Mouse (Mus musculus) lung, postnatal 36 days (tissue): ENCODE results near the gene Birc5.
A peak's percentile ranks its signal among the peaks of the same experiment; 100 is the strongest.
"Not testable (repeated sequence)": the region's sequence is repeated elsewhere in the genome, so short reads cannot be mapped to it uniquely, and the experiment has no call there.

ENCODE experiments used
- DNase-seq: peaks from one replicate; pipeline ENCODE4 v3.0.0; 2022; ENCODE audit warnings: mixed read lengths

Gene Birc5

DNA sequence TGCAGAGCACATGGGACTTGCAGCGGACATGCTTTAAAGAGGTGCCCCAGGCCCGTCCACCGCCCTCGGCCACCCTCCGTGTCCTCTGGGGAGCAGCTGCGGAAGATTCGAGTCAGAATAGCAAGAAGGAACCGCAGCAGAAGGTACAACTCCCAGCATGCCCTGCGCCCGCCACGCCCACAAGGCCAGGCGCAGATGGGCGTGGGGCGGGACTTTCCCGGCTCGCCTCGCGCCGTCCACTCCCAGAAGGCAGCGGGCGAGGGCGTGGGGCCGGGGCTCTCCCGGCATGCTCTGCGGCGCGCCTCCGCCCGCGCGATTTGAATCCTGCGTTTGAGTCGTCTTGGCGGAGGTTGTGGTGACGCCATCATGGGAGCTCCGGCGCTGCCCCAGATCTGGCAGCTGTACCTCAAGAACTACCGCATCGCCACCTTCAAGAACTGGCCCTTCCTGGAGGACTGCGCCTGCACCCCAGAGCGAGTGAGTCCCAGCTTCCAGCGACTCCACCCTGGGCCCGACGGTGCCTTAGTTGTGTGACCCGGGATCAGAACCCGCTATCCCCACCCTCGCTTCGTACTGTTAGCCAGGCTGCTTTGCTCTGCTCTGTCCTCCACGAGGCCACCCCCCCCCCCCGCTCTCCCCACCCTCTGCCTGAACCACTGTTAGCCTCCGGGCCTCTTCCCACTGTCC is at the start of gene Birc5:
Gene Birc5, plus strand, starts transcription at position 267 of the 687 bp plus-strand sequence.
- peak; percentile 97 for DNase-seq

DNA sequence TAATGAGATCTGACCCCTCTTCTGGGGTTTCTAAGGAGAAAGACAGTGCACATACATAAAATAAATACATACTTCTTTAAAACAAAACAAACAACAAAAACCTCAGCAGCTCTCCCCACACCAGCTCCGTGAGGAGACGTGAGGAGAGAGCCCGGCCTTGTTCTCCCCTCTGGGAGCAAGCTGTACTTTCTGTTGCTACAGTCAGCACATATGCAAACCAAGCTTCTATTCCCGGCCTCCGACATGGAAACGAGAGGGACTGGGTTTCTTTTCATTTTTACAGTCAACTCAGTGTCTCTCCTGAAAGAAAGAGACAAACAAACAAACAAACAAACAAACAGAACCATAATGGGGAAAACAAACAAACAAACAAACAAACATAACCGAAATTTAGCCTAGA is 49.0 kb upstream of the Birc5 start:
- no peak for DNase-seq

DNA sequence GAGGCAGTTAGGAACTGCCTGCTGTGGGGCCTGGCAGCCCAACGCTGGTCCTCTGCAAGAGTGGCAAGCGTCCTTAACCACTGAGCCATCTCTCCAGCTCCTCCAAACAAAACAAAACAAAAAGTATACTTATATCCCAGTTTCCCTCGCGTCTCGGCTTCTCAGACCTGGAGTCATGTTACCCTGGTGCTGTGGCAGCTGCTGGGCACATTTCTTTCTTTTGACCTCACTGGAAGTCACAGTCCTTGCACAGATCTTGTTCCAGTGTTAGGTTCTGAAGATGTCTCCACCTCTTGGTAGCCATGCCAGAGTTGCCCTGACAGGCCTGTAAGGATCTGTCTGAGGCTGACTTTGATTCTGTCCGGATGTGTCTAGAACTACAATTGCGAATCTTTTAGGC is 47.4 kb upstream of the Birc5 start:
- DNase-seq: no peak

DNA sequence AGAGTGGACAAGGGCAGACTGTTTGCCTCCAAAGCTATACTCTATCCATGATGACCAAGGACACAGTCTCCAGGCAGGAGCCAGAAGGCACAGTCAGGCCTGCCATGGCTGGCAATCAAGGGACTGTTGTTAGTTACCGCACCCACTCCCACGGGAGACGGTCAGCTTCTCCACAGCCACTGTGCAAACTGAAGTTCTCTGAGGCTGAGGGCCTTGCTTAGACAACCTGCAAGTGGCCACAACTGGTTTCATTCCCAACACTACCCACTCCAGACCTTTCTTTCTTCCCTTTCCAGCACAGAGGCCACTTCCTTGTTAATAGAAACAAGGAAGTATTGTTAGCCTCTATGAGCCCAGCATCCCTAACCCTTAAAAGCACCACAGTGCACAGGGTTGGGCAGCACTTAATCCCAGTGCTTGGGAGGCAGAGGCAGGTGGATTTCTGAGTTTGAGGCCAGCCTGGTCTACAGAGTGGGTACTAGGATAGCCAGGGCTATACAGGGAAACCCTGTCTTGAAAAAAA is 45.8 kb upstream of the Birc5 start:
- DNase-seq: no peak

DNA sequence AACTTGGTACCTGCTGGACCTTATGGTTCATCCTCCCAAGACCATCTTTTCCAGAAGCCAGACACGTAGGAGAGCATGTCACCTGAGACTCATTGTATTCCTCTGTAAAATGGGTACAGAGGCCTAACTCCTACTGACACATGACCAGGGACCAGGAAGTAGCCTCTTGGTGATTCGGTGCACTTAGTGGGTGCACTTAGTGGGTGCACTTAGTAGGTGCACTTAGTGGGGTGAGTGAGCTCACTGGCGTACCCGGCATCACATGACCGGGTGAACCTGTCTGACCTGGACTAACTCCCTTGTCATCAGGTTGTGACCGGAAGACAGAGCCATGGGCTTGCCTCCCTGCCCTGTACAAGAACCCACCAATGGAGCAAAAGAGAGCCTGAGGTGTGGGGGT is 42.3 kb upstream of the Birc5 start:
- no peak for DNase-seq

DNA sequence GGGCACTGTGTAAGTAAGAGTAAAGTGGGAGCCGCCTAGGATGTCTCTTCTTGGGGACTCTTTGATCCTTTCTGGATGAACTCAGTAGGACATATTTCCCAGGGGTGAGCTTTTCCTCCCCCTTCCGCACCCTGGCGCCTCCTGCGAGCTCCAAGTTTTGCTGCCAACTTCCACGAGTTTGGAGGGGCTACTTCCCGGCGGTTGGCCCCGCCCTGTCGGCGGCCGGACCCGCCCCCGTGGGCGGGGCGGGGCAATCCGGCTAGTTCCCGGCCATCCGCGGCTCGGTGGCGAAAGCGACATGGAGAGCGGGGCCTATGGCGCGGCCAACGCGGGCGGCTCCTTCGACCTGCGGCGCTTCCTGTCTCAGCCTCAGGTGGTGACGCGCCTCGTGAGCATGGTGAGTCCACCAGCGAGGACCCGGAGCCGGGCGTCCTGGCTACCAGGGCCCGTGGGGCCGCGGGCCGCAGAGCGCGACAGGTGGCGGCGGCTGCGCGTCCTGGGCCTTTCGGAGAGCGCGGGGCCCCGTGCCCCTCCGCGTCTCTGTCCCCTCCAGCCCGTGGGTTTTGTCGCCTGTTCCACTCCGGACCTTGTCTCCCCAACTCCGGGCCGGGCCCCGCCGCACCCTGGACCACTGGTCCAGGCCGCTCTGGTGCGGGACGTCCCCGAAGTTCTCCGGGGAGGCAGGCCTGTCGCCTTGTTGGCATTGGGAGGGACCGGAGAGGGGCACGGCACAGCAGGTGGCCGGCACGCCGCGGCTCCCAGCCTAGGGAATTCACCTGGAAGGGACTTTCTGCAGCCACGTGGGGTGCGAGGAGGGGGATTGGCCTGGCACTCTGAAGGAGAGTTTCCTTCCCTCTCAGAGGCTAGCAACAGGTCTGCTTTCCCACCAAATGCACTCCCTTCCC is 39.4 kb upstream of the Birc5 start, which contains the start of the genes Gm20708 and Syngr2:
Gene Gm20708, plus strand, starts transcription at position 262 of the 905 bp plus-strand sequence.
Gene Syngr2, plus strand, starts transcription at position 262 of the 905 bp plus-strand sequence.
- peak; percentile 82 for DNase-seq

DNA sequence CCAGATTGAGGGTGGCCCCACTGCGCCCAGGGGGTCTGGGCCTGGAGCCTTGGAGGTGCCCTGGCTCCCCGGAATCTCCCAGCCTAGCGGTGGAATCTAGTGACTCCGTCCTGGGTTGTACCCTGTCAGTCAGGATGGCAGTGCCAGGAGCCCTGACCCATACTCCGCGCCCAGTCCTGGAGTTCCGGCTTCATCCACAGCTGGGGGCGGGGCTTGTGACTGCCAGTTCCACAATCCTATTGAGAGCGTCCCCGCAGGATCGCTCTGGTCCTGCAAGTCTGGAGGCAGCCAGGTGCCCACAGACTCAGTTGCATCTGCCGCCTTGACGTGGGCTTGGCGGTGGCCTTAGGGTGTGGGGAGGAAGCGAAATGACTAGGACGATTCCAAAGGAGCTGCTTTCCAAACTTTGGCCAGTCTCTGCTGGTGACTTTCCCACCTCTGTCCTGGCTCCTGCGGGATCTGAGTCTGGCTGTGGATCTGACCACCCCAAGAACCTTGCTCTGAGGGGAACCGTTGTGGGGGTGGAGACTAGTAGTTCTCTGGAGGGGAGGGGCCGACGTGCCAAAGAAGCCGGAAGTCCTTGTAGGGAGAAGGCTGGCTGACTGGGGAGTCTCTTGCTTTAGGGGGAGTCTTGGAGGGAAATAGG is 38.5 kb upstream of the Birc5 start:
- peak; percentile 98 for DNase-seq

DNA sequence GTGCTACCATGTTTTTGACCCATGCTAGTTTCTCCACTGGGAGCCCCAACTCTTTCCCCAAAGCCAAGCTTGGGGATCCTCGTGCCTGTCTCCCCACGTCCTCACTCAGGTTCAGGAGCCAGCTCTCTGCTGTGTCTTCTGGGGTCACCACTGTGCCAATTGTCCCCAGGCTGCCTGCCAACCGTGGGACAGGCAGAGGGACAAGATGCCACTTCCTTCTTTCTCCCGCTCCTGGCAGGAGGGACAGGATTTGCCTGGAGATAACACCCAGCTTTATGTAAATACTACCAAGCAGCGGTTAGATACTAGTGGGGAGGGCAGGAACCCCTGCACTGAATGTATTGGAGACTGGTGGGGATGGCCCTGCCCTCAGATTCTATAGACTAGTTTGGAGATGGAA is 35.2 kb upstream of the Birc5 start:
- DNase-seq: peak; percentile 52

DNA sequence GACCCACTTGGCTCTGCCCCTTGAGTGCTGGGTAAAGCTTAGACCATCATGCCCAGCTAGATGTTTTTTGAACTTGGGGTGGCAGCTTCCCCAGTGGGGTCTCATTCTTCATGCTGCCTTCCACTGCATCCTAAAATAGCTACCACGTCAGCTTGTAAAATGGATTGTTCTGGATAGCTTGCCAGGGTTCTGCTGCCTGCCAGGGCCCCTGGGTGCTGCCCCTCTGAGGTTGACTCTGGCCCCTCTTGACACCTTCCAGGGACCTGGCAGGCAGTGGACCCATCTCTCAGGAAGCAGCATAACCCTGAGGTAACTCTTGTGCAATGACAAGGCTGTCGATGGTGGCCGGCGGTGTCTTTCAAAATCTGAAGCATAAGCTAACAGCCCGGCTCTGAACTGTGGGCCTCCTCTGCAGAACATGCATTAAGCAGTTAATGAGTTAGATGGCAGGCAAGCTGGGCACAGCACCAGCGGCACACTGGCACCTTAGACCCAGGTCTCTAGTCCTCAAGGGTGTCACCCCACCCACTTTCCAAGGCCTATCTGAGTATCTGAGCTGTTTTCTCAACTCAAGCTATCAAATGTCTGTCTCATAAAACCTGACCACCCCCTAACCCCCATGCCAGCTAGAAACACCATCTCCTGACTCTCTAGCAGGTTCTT is 34.2 kb upstream of the Birc5 start:
- DNase-seq: no peak

DNA sequence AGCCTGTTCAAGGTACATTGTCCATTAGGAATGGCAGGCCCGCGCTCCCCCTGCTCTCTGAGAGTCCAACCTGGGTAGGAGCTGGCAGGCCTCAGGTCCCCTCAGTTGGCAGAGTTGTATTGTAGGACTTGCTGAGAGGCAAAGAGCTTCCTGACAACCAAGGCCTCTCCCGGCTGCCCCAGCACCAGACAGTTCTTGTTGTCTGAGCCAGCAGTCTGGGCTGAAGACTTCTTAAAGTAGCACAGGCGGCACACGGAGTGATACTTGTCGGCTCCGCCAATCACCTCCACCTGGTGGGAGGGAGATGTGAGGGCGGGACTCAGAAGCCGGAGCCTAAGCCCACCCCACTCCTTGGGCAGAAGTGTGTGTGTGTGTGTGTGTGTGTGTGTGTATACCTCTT is 33.2 kb upstream of the Birc5 start:
- not testable (repeated sequence) for DNase-seq

DNA sequence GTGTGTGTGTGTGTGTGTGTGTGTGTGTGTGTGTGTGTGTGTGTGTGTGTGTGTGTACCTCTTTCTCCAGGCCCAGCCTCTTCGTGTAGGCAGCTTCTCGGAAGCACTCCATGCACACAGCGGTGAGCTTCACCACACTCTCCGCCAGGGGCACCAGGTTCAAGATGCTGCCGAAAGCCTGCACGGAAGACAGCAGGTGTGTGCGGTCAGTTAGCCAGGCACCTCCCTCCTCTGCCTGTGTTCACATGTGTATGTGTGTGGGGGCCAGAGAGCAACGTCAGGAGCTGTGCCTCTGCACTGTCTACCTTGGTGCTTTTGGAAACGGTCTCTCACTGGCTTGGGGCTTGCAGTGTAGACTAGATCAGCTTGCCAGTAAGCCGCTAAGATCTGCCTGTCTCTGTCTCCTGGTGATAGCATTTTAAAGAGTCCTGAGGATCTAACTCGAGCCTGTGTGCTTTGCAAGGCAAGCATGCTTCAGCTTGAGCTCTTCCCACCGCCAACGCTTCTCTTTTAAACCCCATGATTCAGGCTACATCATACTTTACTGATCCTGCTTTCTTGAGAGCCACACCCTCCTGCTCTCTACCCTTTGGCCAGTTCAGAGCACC is 32.6 kb upstream of the Birc5 start:
- no peak for DNase-seq

DNA sequence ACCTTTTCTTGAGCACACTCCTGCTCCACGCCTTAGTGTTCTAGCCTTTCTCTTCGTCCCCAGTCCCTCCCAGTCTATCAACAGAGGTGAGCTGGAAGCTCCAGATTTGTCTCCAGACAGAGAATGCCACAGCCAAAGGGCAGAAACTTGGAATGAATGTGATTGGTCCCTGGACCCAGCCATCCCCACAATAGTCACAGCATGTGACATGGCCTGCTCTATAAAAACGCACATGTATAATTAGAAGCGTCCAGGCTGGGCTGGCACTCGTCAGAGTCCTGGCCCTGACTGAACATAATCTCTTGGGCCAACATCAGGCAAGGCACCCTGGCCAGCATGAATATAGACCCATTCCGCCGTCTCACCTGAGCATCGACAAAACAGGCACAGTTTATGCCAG is 30.0 kb upstream of the Birc5 start:
- DNase-seq: no peak

DNA sequence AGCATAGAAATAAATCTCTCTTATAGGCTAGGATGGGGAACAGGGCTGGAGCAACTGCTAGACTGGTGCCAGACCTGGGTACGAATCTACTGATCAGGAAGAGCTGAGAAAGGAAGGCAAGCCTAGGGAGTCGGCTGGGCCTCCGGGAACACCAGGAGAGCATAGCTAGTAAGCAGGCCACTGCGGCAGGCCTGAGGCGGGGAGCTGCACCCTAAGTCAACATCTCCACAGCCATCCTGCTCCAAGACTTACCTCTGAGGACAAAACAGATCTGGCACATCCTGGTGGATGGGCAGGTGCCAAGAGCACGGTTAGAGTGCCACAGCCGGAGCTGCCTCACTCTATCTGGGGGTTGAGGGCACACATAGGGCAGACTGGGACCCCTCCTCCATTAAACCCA is 28.9 kb upstream of the Birc5 start:
- no peak for DNase-seq

DNA sequence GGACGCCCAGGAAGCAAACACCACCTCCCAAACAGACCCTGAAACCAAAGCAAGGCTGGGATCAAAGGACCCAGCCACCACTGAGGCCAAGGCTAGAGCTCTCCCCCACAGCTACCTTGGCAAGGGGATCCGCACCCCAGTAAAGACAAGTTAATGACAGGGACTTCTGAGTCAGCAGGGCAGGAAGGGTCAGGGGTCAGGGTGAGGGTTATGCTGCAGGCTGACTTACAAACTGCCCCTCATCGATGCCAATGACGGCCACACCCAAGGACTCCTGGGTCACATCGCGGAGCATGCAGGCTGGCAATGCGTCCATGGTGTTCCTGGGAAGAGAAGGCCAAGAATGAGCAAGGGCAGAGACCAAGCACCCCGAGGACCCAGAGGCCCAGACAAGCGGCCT is 27.2 kb upstream of the Birc5 start:
- DNase-seq: no peak

DNA sequence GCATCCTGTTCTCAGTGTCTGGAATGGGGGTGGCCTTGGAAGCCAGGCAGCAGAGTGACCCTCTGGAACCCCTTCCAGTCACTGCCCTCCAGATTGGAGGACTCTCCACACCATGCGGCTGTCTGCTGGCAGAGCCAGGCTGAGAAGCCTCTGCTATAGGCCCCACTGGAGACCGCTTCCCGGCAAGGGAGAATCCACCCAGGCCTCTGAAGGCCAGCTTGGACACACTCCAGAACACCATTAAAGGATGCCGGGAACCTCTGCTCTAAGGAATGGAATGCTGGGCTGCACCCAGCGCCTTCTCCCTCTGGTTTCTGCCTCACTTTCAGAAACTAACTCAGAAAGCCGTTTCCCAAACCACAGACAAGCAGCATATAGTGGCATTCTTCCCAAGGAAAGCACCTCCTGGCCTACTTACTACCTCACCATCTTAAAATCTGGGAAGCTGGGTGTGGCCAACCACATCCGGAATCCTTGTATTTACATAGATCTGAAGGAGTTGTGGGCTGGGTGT is 26.3 kb upstream of the Birc5 start:
- peak; percentile 67 for DNase-seq

DNA sequence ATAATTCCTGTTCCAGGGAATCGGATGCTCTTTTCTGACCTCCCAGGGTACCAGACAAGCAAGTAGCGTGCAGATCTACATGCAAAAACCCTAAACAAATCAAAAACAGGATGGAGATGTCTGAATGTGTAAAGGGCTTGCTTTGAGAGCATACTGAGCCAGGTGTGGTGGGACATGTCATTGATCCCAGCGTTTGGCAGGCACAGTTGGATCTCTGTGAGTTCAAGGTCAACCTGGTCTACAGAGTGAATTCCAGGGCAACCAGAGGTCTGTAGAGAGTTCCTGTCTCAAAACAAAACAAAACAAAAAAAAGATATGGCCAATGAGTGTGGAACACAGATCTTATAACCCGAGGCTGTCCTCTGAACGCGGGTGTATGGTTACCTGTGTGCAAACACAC is 25.6 kb upstream of the Birc5 start:
- no peak for DNase-seq

DNA sequence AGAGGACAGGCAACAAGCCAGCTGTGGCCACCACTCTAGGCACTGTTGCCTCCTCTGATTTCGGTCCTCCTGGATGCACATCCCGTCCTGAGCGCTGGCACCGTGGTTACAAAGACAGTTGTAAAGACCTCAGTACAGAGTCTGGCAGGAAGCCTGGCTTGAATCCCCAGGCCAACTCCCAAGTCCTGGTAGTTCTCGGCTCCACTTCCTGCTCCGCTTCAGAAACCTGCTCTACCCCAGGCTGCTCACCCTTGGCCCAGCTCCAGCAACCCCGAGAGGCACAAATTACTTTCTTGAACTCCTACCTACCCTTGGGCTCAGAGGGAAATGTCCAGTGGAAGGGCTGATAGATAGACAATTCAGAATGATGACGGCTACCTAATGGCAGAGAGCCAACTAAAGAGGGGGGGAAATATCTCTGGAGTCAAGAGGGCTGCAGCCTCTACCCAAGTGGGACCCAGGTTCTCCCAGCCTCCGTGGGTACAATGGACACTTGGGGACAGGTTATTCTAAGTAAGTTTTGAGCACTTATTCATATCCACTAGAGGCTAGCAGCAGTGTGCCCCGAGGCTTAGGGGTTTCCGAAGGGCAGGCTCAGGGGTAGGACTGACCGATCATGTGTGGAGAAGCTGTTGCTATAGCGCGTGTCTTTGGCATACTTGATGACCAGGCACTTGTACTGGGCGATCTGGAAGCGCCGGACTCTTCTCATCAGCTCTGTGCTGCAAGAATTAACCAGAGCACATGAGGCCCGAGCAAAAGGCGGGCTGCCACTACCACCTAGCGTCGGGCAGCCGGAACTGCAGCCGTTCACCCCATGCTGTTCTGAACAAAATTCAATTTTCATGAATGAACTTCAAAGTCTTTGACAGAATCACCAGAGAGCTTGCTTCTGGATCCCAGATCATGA is 24.7 kb upstream of the Birc5 start:
- DNase-seq: peak; percentile 90

DNA sequence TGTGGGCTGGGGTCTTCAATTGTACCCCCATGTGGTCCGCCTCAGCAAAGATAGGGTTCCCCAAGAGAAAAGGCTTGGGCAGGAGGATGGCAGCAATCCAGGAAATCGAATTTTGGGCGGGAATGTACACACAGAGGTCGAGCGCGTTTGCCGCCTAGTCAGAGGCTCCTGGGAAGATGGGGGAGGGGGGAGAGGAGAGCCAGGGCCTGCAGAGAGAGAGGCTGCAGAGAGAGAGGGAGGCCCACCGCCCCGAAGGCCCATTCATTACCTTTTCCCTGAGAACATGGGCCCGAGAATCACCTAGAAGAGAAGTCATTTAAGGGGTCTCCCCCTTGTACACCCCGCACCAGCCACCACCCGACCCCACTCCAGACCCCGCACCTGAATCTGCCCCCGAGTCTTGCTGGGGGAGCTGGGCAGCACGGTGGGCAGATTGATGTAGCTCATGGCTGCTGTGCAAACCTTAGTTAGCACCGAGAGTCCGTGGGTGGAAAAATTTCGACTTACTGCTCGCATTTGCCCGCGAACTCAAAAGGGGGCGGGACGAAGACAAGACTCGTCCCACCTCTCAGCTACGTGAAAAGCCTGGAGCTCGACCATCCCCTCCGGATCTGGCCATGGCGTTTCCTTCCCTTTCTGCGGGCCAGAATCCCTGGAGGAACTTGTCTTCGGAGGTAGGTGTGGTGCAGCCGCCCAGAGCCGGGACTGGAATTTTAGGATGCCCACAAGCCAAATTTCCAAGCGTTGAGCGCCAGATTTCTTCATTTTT is 23.5 kb upstream of the Birc5 start, which contains the start of the genes Afmid and Tk1:
Gene Afmid, plus strand, starts transcription at position 592 of the 769 bp plus-strand sequence.
Gene Tk1, minus strand, starts transcription at position 760 of the 769 bp plus-strand sequence.
- peak; percentile 83 for DNase-seq

DNA sequence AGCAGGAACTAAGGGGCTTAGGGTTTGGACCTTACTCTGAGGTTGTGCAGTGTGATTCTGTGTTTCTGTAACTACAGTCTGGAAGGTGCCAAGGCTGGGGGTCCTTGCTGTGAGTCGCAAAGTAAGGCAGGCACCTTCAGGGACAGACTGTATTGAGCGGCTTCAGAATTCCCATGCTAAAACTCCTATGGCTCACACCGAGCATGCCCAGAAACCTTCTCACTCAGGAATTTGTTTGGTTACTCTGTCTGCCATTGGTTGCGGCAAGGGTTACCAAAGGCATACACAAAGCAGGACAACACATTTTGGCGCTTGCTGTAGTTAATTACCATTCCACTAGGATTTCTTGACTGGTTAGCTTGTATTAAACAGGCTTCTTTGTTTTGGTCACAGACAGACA is 22.9 kb upstream of the Birc5 start:
- no peak for DNase-seq

DNA sequence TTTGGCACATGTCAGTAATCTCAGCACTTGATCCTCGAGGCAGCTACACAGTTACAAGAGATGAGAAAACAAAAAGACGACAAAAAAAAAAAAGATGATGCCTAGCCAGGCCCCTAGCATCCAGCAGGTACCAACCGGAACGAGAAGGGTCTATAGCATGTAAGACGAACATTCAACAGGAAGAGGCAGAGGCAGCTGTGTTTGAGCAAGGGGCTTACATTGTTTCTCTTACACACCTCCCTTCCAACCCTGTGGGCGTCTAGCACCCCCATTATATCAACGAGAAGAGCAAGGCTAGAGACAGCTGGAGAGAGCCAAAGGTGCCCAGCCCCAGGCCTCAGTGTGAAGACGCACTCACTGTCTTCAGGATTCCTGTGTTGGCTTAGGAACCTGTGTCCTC is 22.1 kb upstream of the Birc5 start:
- no peak for DNase-seq
